Mouse (Mus musculus) small intestine, adult 2 months (tissue): ENCODE measurements around the gene Lgals3bp.

Experiments
- CTCF ChIP-seq: fragments of 200-500 bp; IDR thresholded peaks from 2 replicates; pipeline ENCODE4 v1.5.1; 2012; ENCODE audit warnings: low read depth, mild to moderate bottlenecking, control low read depth, inconsistent platforms, low read length, moderate library complexity, mixed read lengths; ENCODE audit not compliant: insufficient replicate concordance, insufficient read length; ENCODE audit errors: extremely low read depth
- POLR2A ChIP-seq: fragments of 200-500 bp; IDR thresholded peaks from 2 replicates; pipeline ENCODE4 v1.6.1; 2012; ENCODE audit warnings: low read depth, mild to moderate bottlenecking, control low read depth, inconsistent platforms, low read length, moderate library complexity

DNA sequence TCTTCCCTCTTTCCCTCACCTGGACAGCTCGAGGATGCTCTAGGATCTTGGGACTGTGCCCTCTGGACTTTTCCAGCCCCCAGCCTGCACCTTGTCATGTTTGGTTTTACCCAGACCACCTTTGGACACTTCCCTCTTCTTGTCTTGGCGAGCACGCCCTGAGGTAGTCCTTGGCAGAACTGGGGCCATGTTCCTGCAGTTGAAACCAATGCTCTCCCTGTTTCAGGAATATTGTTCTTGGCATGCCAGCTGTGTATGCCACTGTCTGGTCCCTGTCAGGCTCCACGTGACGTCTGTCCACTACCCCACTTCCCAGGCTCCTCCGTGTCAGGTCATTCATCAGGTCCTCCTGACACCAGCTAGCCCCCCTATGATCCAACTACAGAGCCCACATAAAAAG is 23.2 kb downstream of the Lgals3bp start:
- TF ChIP-seq CTCF (no peak), POLR2A (no peak)
